Mouse (Mus musculus): ENCODE data around the gene Igf1. TPM values are rescaled to one million over a fixed set of nuclear protein-coding genes. Genes with fewer than 3 reads are reported as not detected.

The Igf1 gene
- polyA plus RNA-seq, 1 experiment, result 8.9 TPM

DNA sequence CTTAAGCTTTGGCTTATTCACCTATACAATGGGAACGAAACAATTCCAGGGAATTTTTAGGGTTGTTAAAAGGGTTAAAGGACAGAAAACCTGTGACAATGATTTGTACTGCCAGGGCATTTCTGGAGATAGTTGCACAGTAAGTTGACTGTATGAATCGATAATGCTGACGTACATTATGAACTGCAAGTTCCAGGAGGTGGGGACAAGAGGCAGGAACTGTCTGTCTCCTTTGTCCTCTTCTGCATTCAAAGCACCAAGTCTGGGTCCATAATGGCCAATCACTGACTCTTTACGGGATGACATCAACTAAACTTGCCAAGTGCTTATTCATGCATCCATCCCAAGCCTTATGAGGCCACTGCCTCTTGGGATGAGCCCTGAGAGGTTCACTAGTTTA lies 39.3 kb downstream of the Igf1 start:
- Histone ChIP-seq H3K27ac (ENCODE audit: control insufficient read depth, insufficient read depth, low read depth, low read length) (no peak overlapping the region), H3K36me3 (ENCODE audit: control insufficient read depth, insufficient read depth, low read length) (no peaks in the 10 kb centered on the region), H3K27me3 (ENCODE audit: control insufficient read depth, insufficient read depth, low read length) (no peaks in the 10 kb centered on the region), H3K4me3 (ENCODE audit: control insufficient read depth, low read depth, low read length) (no peak overlapping the region), H3K4me1 (ENCODE audit: control insufficient read depth, insufficient read depth, low read length) (no peaks in the 10 kb centered on the region)
- TF ChIP-seq CTCF (IDR thresholded peaks at IDR 0.05; ENCODE audit: control insufficient read depth, insufficient read depth, insufficient replicate concordance, low read depth, low read length) (no peak), POLR2A (IDR thresholded peaks at IDR 0.05; ENCODE audit: control insufficient read depth, low read depth, low read length) (no peak)

DNA sequence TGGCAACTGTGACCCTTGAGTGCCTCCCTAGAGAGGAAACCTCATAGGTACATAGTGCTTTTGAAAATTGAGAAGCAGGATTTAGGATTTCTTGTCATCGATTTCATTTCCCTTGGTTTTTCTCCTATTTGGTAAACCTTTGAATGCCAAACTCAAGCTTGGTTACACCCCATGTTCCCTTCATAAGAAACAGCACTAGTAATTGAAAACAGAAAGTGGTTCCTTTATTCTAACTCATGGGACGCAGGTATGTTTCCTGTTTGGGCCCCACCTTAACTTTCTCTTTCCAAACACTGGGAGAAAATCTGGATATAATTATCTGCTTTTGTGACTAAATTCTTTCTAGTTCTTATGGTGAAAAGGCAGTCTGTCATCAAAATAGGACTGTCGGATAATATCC lies 40.8 kb downstream of the Igf1 start:
- TF ChIP-seq CTCF (IDR thresholded peaks at IDR 0.05; ENCODE audit: control insufficient read depth, insufficient read depth, insufficient replicate concordance, low read depth, low read length) (no peak), POLR2A (IDR thresholded peaks at IDR 0.05; ENCODE audit: control insufficient read depth, low read depth, low read length) (no peak)
- Histone ChIP-seq H3K27ac (ENCODE audit: control insufficient read depth, insufficient read depth, low read depth, low read length) (no peak overlapping the region), H3K4me3 (ENCODE audit: control insufficient read depth, low read depth, low read length) (no peak overlapping the region), H3K36me3 (ENCODE audit: control insufficient read depth, insufficient read depth, low read length) (no peaks in the 10 kb centered on the region), H3K27me3 (ENCODE audit: control insufficient read depth, insufficient read depth, low read length) (no peaks in the 10 kb centered on the region), H3K4me1 (ENCODE audit: control insufficient read depth, insufficient read depth, low read length) (no peaks in the 10 kb centered on the region)

DNA sequence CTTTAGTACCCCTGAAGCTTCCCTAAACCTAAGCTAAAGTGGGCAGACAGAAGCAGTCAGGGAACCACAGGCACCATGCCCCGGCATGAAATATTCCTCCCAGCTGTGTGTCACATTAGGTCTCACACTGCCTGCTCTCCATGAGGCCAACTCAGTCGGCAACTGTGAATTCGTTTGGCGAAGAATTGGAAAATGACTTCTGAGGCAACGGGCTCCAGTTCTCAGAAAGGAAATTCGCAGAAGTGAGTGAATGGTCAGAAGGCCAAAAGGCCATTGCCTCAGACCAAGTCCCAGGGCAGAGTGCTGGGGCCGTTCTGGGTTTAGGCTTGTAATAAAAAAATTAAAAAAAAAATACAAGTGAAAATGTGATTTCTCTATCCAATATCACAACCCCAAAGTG lies 43.9 kb downstream of the Igf1 start:
- H3K36me3 ChIP-seq (ENCODE audit: control insufficient read depth, insufficient read depth, low read length), result no peaks in the 10 kb centered on the region
- H3K4me3 ChIP-seq (ENCODE audit: control insufficient read depth, low read depth, low read length), result no peak overlapping the region
- TF ChIP-seq CTCF (IDR thresholded peaks at IDR 0.05; ENCODE audit: control insufficient read depth, insufficient read depth, insufficient replicate concordance, low read depth, low read length) (no peak), POLR2A (IDR thresholded peaks at IDR 0.05; ENCODE audit: control insufficient read depth, low read depth, low read length) (no peak)
- H3K27me3 ChIP-seq (ENCODE audit: control insufficient read depth, insufficient read depth, low read length), result no peaks in the 10 kb centered on the region
- H3K27ac ChIP-seq (ENCODE audit: control insufficient read depth, insufficient read depth, low read depth, low read length), result no peak overlapping the region
- H3K4me1 ChIP-seq (ENCODE audit: control insufficient read depth, insufficient read depth, low read length), result no peaks in the 10 kb centered on the region

DNA sequence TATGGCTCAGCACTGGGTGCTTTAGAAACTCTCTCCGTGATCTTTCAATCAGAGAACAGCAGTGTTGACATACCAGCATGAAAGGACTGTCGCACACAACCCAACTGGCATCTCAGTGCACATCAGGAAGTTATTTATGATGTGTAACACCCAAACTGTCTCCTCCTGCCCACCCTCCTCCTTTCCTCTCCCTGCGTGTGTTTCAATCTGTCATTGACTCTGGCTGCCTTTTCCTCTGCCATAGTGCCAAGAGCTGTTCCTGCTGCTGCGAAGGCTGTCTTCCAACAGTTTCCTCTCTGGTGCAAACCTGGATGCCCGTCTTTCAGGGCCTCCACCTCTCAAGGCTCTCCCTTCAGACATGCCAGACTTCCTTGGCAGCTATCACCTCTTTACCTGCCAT lies 46.3 kb downstream of the Igf1 start:
- H3K27me3 ChIP-seq (ENCODE audit: control insufficient read depth, insufficient read depth, low read length), result no peaks in the 10 kb centered on the region
- H3K27ac ChIP-seq (ENCODE audit: control insufficient read depth, insufficient read depth, low read depth, low read length), result no peak overlapping the region
- no peaks in the 10 kb centered on the region for H3K4me1 ChIP-seq (ENCODE audit: control insufficient read depth, insufficient read depth, low read length)
- TF ChIP-seq POLR2A (IDR thresholded peaks at IDR 0.05; ENCODE audit: control insufficient read depth, low read depth, low read length) (no peak), CTCF (IDR thresholded peaks at IDR 0.05; ENCODE audit: control insufficient read depth, insufficient read depth, insufficient replicate concordance, low read depth, low read length) (no peak)
- H3K36me3 ChIP-seq (ENCODE audit: control insufficient read depth, insufficient read depth, low read length), result no peaks in the 10 kb centered on the region
- no peak overlapping the region for H3K4me3 ChIP-seq (ENCODE audit: control insufficient read depth, low read depth, low read length)

DNA sequence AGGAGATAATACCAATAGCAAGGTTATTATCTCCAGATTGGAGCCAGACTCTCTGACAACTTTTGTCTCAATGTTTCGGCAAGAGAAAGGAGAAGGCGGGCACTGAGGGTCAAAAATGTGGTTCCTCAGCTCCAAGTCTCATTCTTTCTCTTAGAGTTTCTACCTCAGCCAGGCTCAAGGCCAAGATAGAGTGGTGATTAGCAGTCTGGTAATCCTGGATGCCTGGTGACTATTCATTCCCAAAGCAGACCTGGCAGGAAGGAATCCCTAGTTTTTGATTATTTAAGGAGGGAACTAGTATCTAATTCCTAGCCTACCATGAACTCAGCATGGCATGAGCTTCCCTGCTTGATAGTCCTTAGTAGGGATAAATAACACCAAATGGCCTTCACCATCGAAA lies 47.0 kb downstream of the Igf1 start:
- no peak overlapping the region for H3K4me3 ChIP-seq (ENCODE audit: control insufficient read depth, low read depth, low read length)
- no peaks in the 10 kb centered on the region for H3K4me1 ChIP-seq (ENCODE audit: control insufficient read depth, insufficient read depth, low read length)
- H3K27ac ChIP-seq (ENCODE audit: control insufficient read depth, insufficient read depth, low read depth, low read length), result no peak overlapping the region
- H3K36me3 ChIP-seq (ENCODE audit: control insufficient read depth, insufficient read depth, low read length), result no peaks in the 10 kb centered on the region
- TF ChIP-seq POLR2A (IDR thresholded peaks at IDR 0.05; ENCODE audit: control insufficient read depth, low read depth, low read length) (no peak), CTCF (IDR thresholded peaks at IDR 0.05; ENCODE audit: control insufficient read depth, insufficient read depth, insufficient replicate concordance, low read depth, low read length) (no peak)
- H3K27me3 ChIP-seq (ENCODE audit: control insufficient read depth, insufficient read depth, low read length), result no peaks in the 10 kb centered on the region

DNA sequence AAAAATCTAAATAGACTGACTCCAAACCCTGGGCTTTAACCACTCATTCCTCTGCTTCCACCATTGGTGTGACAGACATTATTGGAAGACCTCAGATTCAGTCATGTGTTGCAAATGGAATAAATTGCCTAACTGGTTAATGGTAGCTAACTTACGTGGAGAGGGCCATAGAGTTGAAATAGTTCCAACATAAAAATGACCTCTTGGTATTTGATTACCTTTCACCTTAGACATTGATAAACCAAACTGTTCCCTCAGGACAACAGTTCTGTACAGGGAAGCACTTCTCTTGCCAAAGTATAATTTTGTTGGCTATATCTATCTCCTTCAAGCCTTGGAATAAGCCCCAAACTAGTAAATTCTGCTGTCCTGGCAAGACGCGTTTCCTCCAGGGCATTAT lies 48.1 kb downstream of the Igf1 start:
- no peak for TF ChIP-seq CTCF (IDR thresholded peaks at IDR 0.05; ENCODE audit: control insufficient read depth, insufficient read depth, insufficient replicate concordance, low read depth, low read length)
- TF ChIP-seq POLR2A (IDR thresholded peaks at IDR 0.05; ENCODE audit: control insufficient read depth, low read depth, low read length), result no peak

DNA sequence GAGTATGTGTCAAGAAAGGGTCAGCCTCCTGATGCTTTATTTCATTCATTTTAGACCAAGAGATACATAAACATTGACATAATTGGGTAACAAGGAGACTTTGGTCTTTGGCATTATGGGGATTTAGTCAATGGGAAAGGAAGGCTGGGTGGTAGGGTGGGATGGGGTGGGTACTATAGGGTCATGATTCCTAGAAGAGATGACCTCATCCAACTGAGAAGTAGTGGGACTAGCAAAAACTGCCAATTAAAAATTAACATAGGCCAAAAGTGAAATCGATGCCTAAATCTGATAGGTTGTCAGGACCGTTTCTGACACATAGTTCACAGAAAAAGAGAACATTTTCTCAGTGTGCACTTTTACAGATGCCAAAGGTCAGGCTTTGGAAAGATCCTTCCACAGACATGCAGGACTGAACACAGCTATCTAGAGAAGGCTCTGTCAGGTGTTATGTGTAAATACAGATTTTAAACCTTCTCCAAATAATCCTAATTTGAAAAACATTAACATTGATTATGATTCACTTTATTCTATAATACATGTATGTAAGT lies 48.8 kb downstream of the Igf1 start:
- TF ChIP-seq CTCF (IDR thresholded peaks at IDR 0.05; ENCODE audit: control insufficient read depth, insufficient read depth, insufficient replicate concordance, low read depth, low read length) (no peak), POLR2A (IDR thresholded peaks at IDR 0.05; ENCODE audit: control insufficient read depth, low read depth, low read length) (no peak)
- no peaks in the 10 kb centered on the region for H3K27me3 ChIP-seq (ENCODE audit: control insufficient read depth, insufficient read depth, low read length)
- H3K27ac ChIP-seq (ENCODE audit: control insufficient read depth, insufficient read depth, low read depth, low read length), result no peak overlapping the region

More for the DNA sequence above, 48.1 kb downstream of the Igf1 start:
- Histone ChIP-seq H3K27me3 (ENCODE audit: control insufficient read depth, insufficient read depth, low read length) (no peaks in the 10 kb centered on the region), H3K36me3 (ENCODE audit: control insufficient read depth, insufficient read depth, low read length) (no peaks in the 10 kb centered on the region), H3K4me1 (ENCODE audit: control insufficient read depth, insufficient read depth, low read length) (no peaks in the 10 kb centered on the region), H3K27ac (ENCODE audit: control insufficient read depth, insufficient read depth, low read depth, low read length) (no peak overlapping the region), H3K4me3 (ENCODE audit: control insufficient read depth, low read depth, low read length) (no peak overlapping the region)

DNA sequence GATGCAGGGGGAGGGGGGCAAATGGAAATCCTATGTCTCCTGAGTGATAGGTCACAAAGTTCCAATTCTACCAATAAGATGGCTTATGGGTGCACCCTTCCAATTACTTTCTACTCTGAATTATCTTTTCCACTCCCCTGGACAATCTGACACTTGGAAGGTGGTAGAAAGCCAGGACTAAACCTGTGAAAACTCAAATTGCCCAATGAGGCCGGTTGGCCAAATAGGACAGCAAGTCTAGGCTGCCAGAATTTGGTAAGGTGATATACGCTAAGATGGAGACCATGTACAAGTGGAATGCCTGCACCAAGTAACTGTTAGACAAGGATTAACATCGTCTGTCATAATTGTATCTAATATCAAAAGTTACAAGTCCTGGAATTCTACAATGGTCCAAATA lies 55.8 kb downstream of the Igf1 start:
- Histone ChIP-seq H3K4me3 (ENCODE audit: control insufficient read depth, low read depth, low read length) (no peak overlapping the region), H3K27ac (ENCODE audit: control insufficient read depth, insufficient read depth, low read depth, low read length) (no peak overlapping the region), H3K36me3 (ENCODE audit: control insufficient read depth, insufficient read depth, low read length) (no peaks in the 10 kb centered on the region), H3K27me3 (ENCODE audit: control insufficient read depth, insufficient read depth, low read length) (no peaks in the 10 kb centered on the region), H3K4me1 (ENCODE audit: control insufficient read depth, insufficient read depth, low read length) (no peaks in the 10 kb centered on the region)
- no peak for TF ChIP-seq POLR2A (IDR thresholded peaks at IDR 0.05; ENCODE audit: control insufficient read depth, low read depth, low read length)
- no peak for TF ChIP-seq CTCF (IDR thresholded peaks at IDR 0.05; ENCODE audit: control insufficient read depth, insufficient read depth, insufficient replicate concordance, low read depth, low read length)

More for the DNA sequence above, 48.8 kb downstream of the Igf1 start:
- Histone ChIP-seq H3K4me3 (ENCODE audit: control insufficient read depth, low read depth, low read length) (no peak overlapping the region), H3K4me1 (ENCODE audit: control insufficient read depth, insufficient read depth, low read length) (no peaks in the 10 kb centered on the region), H3K36me3 (ENCODE audit: control insufficient read depth, insufficient read depth, low read length) (no peaks in the 10 kb centered on the region)

All from testis, adult 2 months (tissue).